Mouse (Mus musculus): Measurements from ENCODE around the gene Cmah. TPM values are rescaled to one million over a fixed set of nuclear protein-coding genes. Genes with fewer than 3 reads are reported as not detected.
"Not testable (repeated sequence)": the region's sequence is repeated elsewhere in the genome, so short reads cannot be mapped to it uniquely, and the experiment has no call there.

Cmah gene
- polyA plus RNA-seq, 1 experiment from 2014 or later, result 2.2 TPM

- Histone ChIP-seq H3K36me3 (no peaks in the 10 kb centered on the region), H3K27ac (no peak overlapping the region), H3K9me3 (replicated peaks) (no peaks in the 10 kb centered on the region), H3K4me1 (peaks cover 22% of the 10 kb centered on the region), H3K27me3 (replicated peaks) (no peaks in the 10 kb centered on the region), H3K4me2 (no peak overlapping the region), H3K4me3 (no peak overlapping the region), H3K9ac (no peak overlapping the region)
- ATAC-seq, result no peak
- whole genome bisulfite sequencing (ENCODE audit: insufficient replicate concordance), result 76% methylated on average over 3 of the region's 3 CpGs
Observed at GRCm38 (mm10) chr13:24397181-24397580, 70.0 kb downstream of the Cmah start.

- H3K27me3 ChIP-seq (replicated peaks), result no peaks in the 10 kb centered on the region
- H3K36me3 ChIP-seq, result no peaks in the 10 kb centered on the region
- H3K4me1 ChIP-seq, result peaks cover 16% of the 10 kb centered on the region
- H3K4me3 ChIP-seq, result no peak overlapping the region
- WGBS (ENCODE audit: insufficient replicate concordance), result 54% methylated on average over 3 of the region's 3 CpGs
- no peak overlapping the region for H3K9ac ChIP-seq
- no peaks in the 10 kb centered on the region for H3K9me3 ChIP-seq (replicated peaks)
- H3K4me2 ChIP-seq, result no peak overlapping the region
- H3K27ac ChIP-seq, result no peak overlapping the region
- no peak for ATAC-seq
Observed at GRCm38 (mm10) chr13:24398488-24398887, 71.3 kb downstream of the Cmah start.

GRCm38 (mm10) chr13:24401821-24402220 is 74.6 kb downstream of the Cmah start:
- ATAC-seq; H3K27me3 ChIP-seq (replicated peaks); H3K36me3 ChIP-seq; H3K9me3 ChIP-seq (replicated peaks): not testable (repeated sequence)
- H3K4me1 ChIP-seq, result peaks cover 10% of the 10 kb centered on the region
- 0 out of 2 replicates have a peak overlapping the region, but pooled peaks have one; percentile 10 for H3K27ac ChIP-seq
- peak overlapping the region; percentile 30 for H3K4me3 ChIP-seq
- H3K9ac ChIP-seq, result peak overlapping the region; percentile 31; the same call in 1 of the 2 replicates
- peak overlapping the region; percentile 58 for H3K4me2 ChIP-seq
- WGBS (ENCODE audit: insufficient replicate concordance), result 11% methylated on average over 11 of the region's 11 CpGs

- Histone ChIP-seq H3K4me3 (no peak overlapping the region), H3K27me3 (replicated peaks) (no peaks in the 10 kb centered on the region), H3K9ac (no peak overlapping the region), H3K9me3 (replicated peaks) (no peaks in the 10 kb centered on the region), H3K27ac (no peak overlapping the region), H3K4me1 (peaks cover 15% of the 10 kb centered on the region), H3K4me2 (no peak overlapping the region), H3K36me3 (no peaks in the 10 kb centered on the region)
- no peak for ATAC-seq
Observed at GRCm38 (mm10) chr13:24403054-24403453, 75.8 kb downstream of the Cmah start.

GRCm38 (mm10) chr13:24406847-24407246 is 79.6 kb downstream of the Cmah start:
- Histone ChIP-seq H3K27me3 (replicated peaks) (no peaks in the 10 kb centered on the region), H3K36me3 (no peaks in the 10 kb centered on the region), H3K4me1 (peaks cover 21% of the 10 kb centered on the region), H3K9ac (no peak overlapping the region), H3K4me2 (no peak overlapping the region), H3K9me3 (replicated peaks) (no peaks in the 10 kb centered on the region), H3K4me3 (no peak overlapping the region), H3K27ac (0 out of 2 replicates have a peak overlapping the region, but pooled peaks have one; percentile 3)
- no peak for ATAC-seq
- WGBS (ENCODE audit: insufficient replicate concordance), result 34% methylated on average over 2 of the region's 2 CpGs

GRCm38 (mm10) chr13:24414635-24415206 is 87.5 kb downstream of the Cmah start:
- Histone ChIP-seq H3K36me3 (no peaks in the 10 kb centered on the region), H3K4me3 (no peak overlapping the region), H3K9ac (no peak overlapping the region), H3K27me3 (replicated peaks) (no peaks in the 10 kb centered on the region), H3K9me3 (replicated peaks) (no peaks in the 10 kb centered on the region), H3K27ac (no peak overlapping the region), H3K4me2 (no peak overlapping the region; the same call in 1 of the 2 replicates), H3K4me1 (peaks cover 75% of the 10 kb centered on the region)
- no peak for ATAC-seq
- 32% methylated on average over 4 of the region's 4 CpGs for WGBS (ENCODE audit: insufficient replicate concordance)

GRCm38 (mm10) chr13:24415506-24416206 is 88.5 kb downstream of the Cmah start:
- Histone ChIP-seq H3K27ac (peak overlapping the region; percentile 3), H3K4me2 (peak overlapping the region; percentile 20)

GRCm38 (mm10) chr13:24416409-24416808 is 89.2 kb downstream of the Cmah start:
- Histone ChIP-seq H3K27ac (peak overlapping the region; percentile 100), H3K4me3 (no peak overlapping the region), H3K9me3 (replicated peaks) (no peaks in the 10 kb centered on the region), H3K36me3 (no peaks in the 10 kb centered on the region), H3K9ac (no peak overlapping the region), H3K4me2 (peak overlapping the region; percentile 20), H3K27me3 (replicated peaks) (no peaks in the 10 kb centered on the region), H3K4me1 (peaks cover 85% of the 10 kb centered on the region)
- 25% methylated on average over 4 of the region's 4 CpGs for WGBS (ENCODE audit: insufficient replicate concordance)
- ATAC-seq, result no peak

More at GRCm38 (mm10) chr13:24415506-24416206, 88.5 kb downstream of the Cmah start:
- Histone ChIP-seq H3K4me1 (peaks cover 80% of the 10 kb centered on the region), H3K36me3 (no peaks in the 10 kb centered on the region), H3K27me3 (replicated peaks) (no peaks in the 10 kb centered on the region), H3K9ac (no peak overlapping the region), H3K4me3 (no peak overlapping the region), H3K9me3 (replicated peaks) (no peaks in the 10 kb centered on the region)
- WGBS (ENCODE audit: insufficient replicate concordance), result 45% methylated on average over 13 of the region's 13 CpGs
- no peak for ATAC-seq

- Histone ChIP-seq H3K36me3 (no peaks in the 10 kb centered on the region), H3K27me3 (replicated peaks) (no peaks in the 10 kb centered on the region), H3K4me3 (no peak overlapping the region), H3K9ac (peak overlapping the region; percentile 55), H3K27ac (peak overlapping the region; percentile 100), H3K4me2 (no peak overlapping the region), H3K9me3 (replicated peaks) (no peaks in the 10 kb centered on the region), H3K4me1 (peaks cover 94% of the 10 kb centered on the region)
- 44% methylated on average over 1 of the region's 1 CpGs for WGBS (ENCODE audit: insufficient replicate concordance)
- ATAC-seq, result no peak
Observed at GRCm38 (mm10) chr13:24418024-24418423, 90.8 kb downstream of the Cmah start.

GRCm38 (mm10) chr13:24418814-24419213 is 91.6 kb downstream of the Cmah start:
- peak overlapping the region; percentile 100 for H3K27ac ChIP-seq
- ATAC-seq, result peak; percentile 42
- peaks cover 92% of the 10 kb centered on the region for H3K4me1 ChIP-seq
- peak overlapping the region; percentile 36 for H3K9ac ChIP-seq
- H3K27me3 ChIP-seq (replicated peaks), result no peaks in the 10 kb centered on the region
- peak overlapping the region; percentile 26 for H3K4me2 ChIP-seq
- H3K4me3 ChIP-seq, result no peak overlapping the region
- no peaks in the 10 kb centered on the region for H3K36me3 ChIP-seq
- no peaks in the 10 kb centered on the region for H3K9me3 ChIP-seq (replicated peaks)
- 22% methylated on average over 4 of the region's 4 CpGs for WGBS (ENCODE audit: insufficient replicate concordance)

GRCm38 (mm10) chr13:24419560-24420250 is 92.5 kb downstream of the Cmah start:
- H3K27me3 ChIP-seq (replicated peaks), result no peaks in the 10 kb centered on the region
- 25% methylated on average over 13 of the region's 13 CpGs for WGBS (ENCODE audit: insufficient replicate concordance)
- H3K9me3 ChIP-seq (replicated peaks), result no peaks in the 10 kb centered on the region
- peak overlapping the region; percentile 81 for H3K4me2 ChIP-seq
- peak overlapping the region; percentile 52 for H3K4me3 ChIP-seq
- ATAC-seq, result peak; percentile 95
- H3K9ac ChIP-seq, result peak overlapping the region; percentile 76
- H3K4me1 ChIP-seq, result peaks cover 84% of the 10 kb centered on the region
- H3K36me3 ChIP-seq, result no peaks in the 10 kb centered on the region
- H3K27ac ChIP-seq, result peak overlapping the region; percentile 100

- peaks cover 65% of the 10 kb centered on the region for H3K4me1 ChIP-seq
- peak overlapping the region; percentile 79 for H3K27ac ChIP-seq
- H3K4me3 ChIP-seq, result no peak overlapping the region
- no peaks in the 10 kb centered on the region for H3K36me3 ChIP-seq
- no peaks in the 10 kb centered on the region for H3K27me3 ChIP-seq (replicated peaks)
- peak; percentile 23; the same call in 1 of the 2 replicates for ATAC-seq
- H3K9ac ChIP-seq, result no peak overlapping the region
- WGBS (ENCODE audit: insufficient replicate concordance), result 13% methylated on average over 3 of the region's 3 CpGs
- no peak overlapping the region for H3K4me2 ChIP-seq
- H3K9me3 ChIP-seq (replicated peaks), result no peaks in the 10 kb centered on the region
Observed at GRCm38 (mm10) chr13:24421987-24422386, 94.8 kb downstream of the Cmah start.
